Mouse (Mus musculus): ENCODE measurements at regions not wholly inside any gene's neighbourhood (a gene's known extent, or its start where the extent isn't known, plus 50 kb on each side); places are given as distances from the start of the nearest gene placed in this dataset.

GRCm38 (mm10) chr10:95032760-95033716 is 88.4 kb upstream of the Plxnc1 start:
- no peak for DNase-seq

- DNase-seq: no peak
Observed at GRCm38 (mm10) chr10:95031371-95031770, 86.7 kb upstream of the Plxnc1 start.

- DNase-seq: no peak
Observed at GRCm38 (mm10) chr10:95030801-95031200, 86.2 kb upstream of the Plxnc1 start.

GRCm38 (mm10) chr10:95029554-95029953 is 84.9 kb upstream of the Plxnc1 start:
- no peak for DNase-seq

GRCm38 (mm10) chr10:95025569-95026327 is 81.1 kb upstream of the Plxnc1 start:
- no peak for DNase-seq

- DNase-seq: no peak
Observed at GRCm38 (mm10) chr10:95021209-95021608, 76.6 kb upstream of the Plxnc1 start.

- no peak for DNase-seq
Observed at GRCm38 (mm10) chr10:95016896-95017295, 72.3 kb upstream of the Plxnc1 start.

- peak; percentile 20 for DNase-seq
Observed at GRCm38 (mm10) chr10:95015298-95015951, 70.8 kb upstream of the Plxnc1 start.

- peak; percentile 31 for DNase-seq
Observed at GRCm38 (mm10) chr10:95013946-95014345, 69.3 kb upstream of the Plxnc1 start.

- DNase-seq: no peak
Observed at GRCm38 (mm10) chr10:95013213-95013915, 68.7 kb upstream of the Plxnc1 start.

GRCm38 (mm10) chr10:95010333-95010732 is 65.7 kb upstream of the Plxnc1 start:
- DNase-seq: no peak

GRCm38 (mm10) chr10:95009081-95009480 is 64.4 kb upstream of the Plxnc1 start:
- DNase-seq: no peak

GRCm38 (mm10) chr10:95004065-95004763 is 59.6 kb upstream of the Plxnc1 start:
- no peak for DNase-seq

GRCm38 (mm10) chr10:95003621-95004020 is 59.0 kb upstream of the Plxnc1 start:
- no peak for DNase-seq

- no peak for DNase-seq
Observed at GRCm38 (mm10) chr10:95001650-95002049, 57.0 kb upstream of the Plxnc1 start.

- DNase-seq: no peak
Observed at GRCm38 (mm10) chr10:94999716-95000115, 55.1 kb upstream of the Plxnc1 start.
